Mouse (Mus musculus): ENCODE results near the gene Ina. TPM values are rescaled to one million over a fixed set of nuclear protein-coding genes. Genes with fewer than 3 reads are reported as not detected.

Ina gene
- polyA plus RNA-seq, 1 experiment from 2014 or later: 0.60 TPM

- DNase-seq (ENCODE audit: low spot score): no peak
- Histone ChIP-seq H3K4me1 (peaks cover 12% of the 10 kb centered on the region), H3K36me3 (no peaks in the 10 kb centered on the region), H3K27ac (no peak overlapping the region), H3K27me3 (ENCODE audit: insufficient read depth, poor library complexity, severe bottlenecking) (peaks cover 40% of the 10 kb centered on the region), H3K9me3 (no peaks in the 10 kb centered on the region), H3K4me3 (no peak overlapping the region)
- 78% methylated on average over 5 of the region's 5 CpGs for whole genome bisulfite sequencing
Measured at GRCm38 (mm10) chr19:47009943-47010342, 4.6 kb upstream of the Ina start.

GRCm38 (mm10) chr19:47012521-47013130 is 1.9 kb upstream of the Ina start:
- no peaks in the 10 kb centered on the region for H3K9me3 ChIP-seq
- peaks cover 20% of the 10 kb centered on the region for H3K4me1 ChIP-seq
- peaks cover 59% of the 10 kb centered on the region for H3K27me3 ChIP-seq (ENCODE audit: insufficient read depth, poor library complexity, severe bottlenecking)
- H3K4me3 ChIP-seq: no peak overlapping the region
- H3K36me3 ChIP-seq: no peaks in the 10 kb centered on the region
- H3K27ac ChIP-seq: no peak overlapping the region
- no peak for DNase-seq (ENCODE audit: low spot score)
- 79% methylated on average over 15 of the region's 15 CpGs for WGBS

GRCm38 (mm10) chr19:47013340-47014158 is 949 bp upstream of the Ina start:
- Histone ChIP-seq H3K4me3 (peak overlapping the region; percentile 57; the same call in 1 of the 2 replicates), H3K9me3 (no peaks in the 10 kb centered on the region), H3K27ac (no peak overlapping the region), H3K27me3 (ENCODE audit: insufficient read depth, poor library complexity, severe bottlenecking) (peaks cover 68% of the 10 kb centered on the region), H3K4me1 (peaks cover 20% of the 10 kb centered on the region), H3K36me3 (no peaks in the 10 kb centered on the region)
- no peak for DNase-seq (ENCODE audit: low spot score)
- WGBS: 11% methylated on average over 20 of the region's 20 CpGs

GRCm38 (mm10) chr19:47014159-47014446 is 395 bp upstream of the Ina start:
- H3K27me3 ChIP-seq (ENCODE audit: insufficient read depth, poor library complexity, severe bottlenecking): peaks cover 69% of the 10 kb centered on the region
- no peaks in the 10 kb centered on the region for H3K9me3 ChIP-seq
- under 1% methylated on average over 11 of the region's 11 CpGs for WGBS
- H3K4me3 ChIP-seq: peak overlapping the region; percentile 57
- no peak for DNase-seq (ENCODE audit: low spot score)
- no peak overlapping the region for H3K27ac ChIP-seq
- peaks cover 20% of the 10 kb centered on the region for H3K4me1 ChIP-seq
- no peaks in the 10 kb centered on the region for H3K36me3 ChIP-seq

- Histone ChIP-seq H3K27ac (no peak overlapping the region; the same call in 1 of the 2 replicates), H3K27me3 (ENCODE audit: insufficient read depth, poor library complexity, severe bottlenecking) (peaks cover 77% of the 10 kb centered on the region), H3K4me3 (peak overlapping the region; percentile 57), H3K4me1 (peaks cover 23% of the 10 kb centered on the region), H3K36me3 (no peaks in the 10 kb centered on the region), H3K9me3 (no peaks in the 10 kb centered on the region)
- 2% methylated on average over 37 of the region's 37 CpGs for WGBS
- no peak for DNase-seq (ENCODE audit: low spot score)
Measured at GRCm38 (mm10) chr19:47015396-47015795, 898 bp downstream of the Ina start.

- H3K4me1 ChIP-seq: peaks cover 23% of the 10 kb centered on the region
- WGBS: 6% methylated on average over 9 of the region's 9 CpGs
Measured at GRCm38 (mm10) chr19:47015965-47016364, 1.5 kb downstream of the Ina start.

GRCm38 (mm10) chr19:47016487-47016886 is 2.0 kb downstream of the Ina start:
- peak; percentile 92 for DNase-seq (ENCODE audit: low spot score)
- no peak overlapping the region for H3K27ac ChIP-seq
- H3K36me3 ChIP-seq: no peaks in the 10 kb centered on the region
- WGBS: 0% methylated on average over 15 of the region's 15 CpGs
- peaks cover 70% of the 10 kb centered on the region for H3K27me3 ChIP-seq (ENCODE audit: insufficient read depth, poor library complexity, severe bottlenecking)
- no peaks in the 10 kb centered on the region for H3K9me3 ChIP-seq
- peaks cover 23% of the 10 kb centered on the region for H3K4me1 ChIP-seq
- H3K4me3 ChIP-seq: no peak overlapping the region

More at GRCm38 (mm10) chr19:47015965-47016364, 1.5 kb downstream of the Ina start:
- H3K27me3 ChIP-seq (ENCODE audit: insufficient read depth, poor library complexity, severe bottlenecking): peaks cover 75% of the 10 kb centered on the region
- H3K36me3 ChIP-seq: no peaks in the 10 kb centered on the region
- no peak for DNase-seq (ENCODE audit: low spot score)
- H3K9me3 ChIP-seq: no peaks in the 10 kb centered on the region
- H3K4me3 ChIP-seq: no peak overlapping the region
- H3K27ac ChIP-seq: no peak overlapping the region

- Histone ChIP-seq H3K4me1 (peaks cover 23% of the 10 kb centered on the region), H3K9me3 (no peaks in the 10 kb centered on the region), H3K27me3 (ENCODE audit: insufficient read depth, poor library complexity, severe bottlenecking) (peaks cover 58% of the 10 kb centered on the region), H3K4me3 (no peak overlapping the region), H3K27ac (no peak overlapping the region), H3K36me3 (no peaks in the 10 kb centered on the region)
- DNase-seq (ENCODE audit: low spot score): no peak
- whole genome bisulfite sequencing: 19% methylated on average over 3 of the region's 3 CpGs
Measured at GRCm38 (mm10) chr19:47017831-47018230, 3.3 kb downstream of the Ina start.

GRCm38 (mm10) chr19:47018330-47018729 is 3.8 kb downstream of the Ina start:
- Histone ChIP-seq H3K4me3 (no peak overlapping the region), H3K36me3 (no peaks in the 10 kb centered on the region), H3K27ac (no peak overlapping the region), H3K4me1 (peaks cover 23% of the 10 kb centered on the region), H3K27me3 (ENCODE audit: insufficient read depth, poor library complexity, severe bottlenecking) (peaks cover 53% of the 10 kb centered on the region), H3K9me3 (no peaks in the 10 kb centered on the region)
- WGBS: 46% methylated on average over 2 of the region's 2 CpGs
- no peak for DNase-seq (ENCODE audit: low spot score)

GRCm38 (mm10) chr19:47019326-47019725 is 4.8 kb downstream of the Ina start:
- H3K27me3 ChIP-seq (ENCODE audit: insufficient read depth, poor library complexity, severe bottlenecking): peaks cover 43% of the 10 kb centered on the region
- H3K4me3 ChIP-seq: no peak overlapping the region
- WGBS: 26% methylated on average over 6 of the region's 6 CpGs
- H3K27ac ChIP-seq: no peak overlapping the region
- DNase-seq (ENCODE audit: low spot score): no peak
- no peaks in the 10 kb centered on the region for H3K36me3 ChIP-seq
- peaks cover 17% of the 10 kb centered on the region for H3K4me1 ChIP-seq
- H3K9me3 ChIP-seq: no peaks in the 10 kb centered on the region

GRCm38 (mm10) chr19:47022709-47023108 is 8.2 kb downstream of the Ina start:
- Histone ChIP-seq H3K4me3 (no peak overlapping the region), H3K4me1 (peaks cover 14% of the 10 kb centered on the region; the same call in 1 of the 2 replicates), H3K36me3 (no peaks in the 10 kb centered on the region), H3K9me3 (no peaks in the 10 kb centered on the region), H3K27me3 (ENCODE audit: insufficient read depth, poor library complexity, severe bottlenecking) (peaks cover 17% of the 10 kb centered on the region), H3K27ac (no peak overlapping the region)
- DNase-seq (ENCODE audit: low spot score): no peak
- 73% methylated on average over 4 of the region's 4 CpGs for whole genome bisulfite sequencing

- H3K4me3 ChIP-seq: no peak overlapping the region
- H3K27me3 ChIP-seq (ENCODE audit: insufficient read depth, poor library complexity, severe bottlenecking): peaks cover 8% of the 10 kb centered on the region
- no peaks in the 10 kb centered on the region for H3K36me3 ChIP-seq
- H3K27ac ChIP-seq: no peak overlapping the region
- 80% methylated on average over 13 of the region's 13 CpGs for WGBS
- no peak for DNase-seq (ENCODE audit: low spot score)
- H3K9me3 ChIP-seq: no peaks in the 10 kb centered on the region
- peaks cover 14% of the 10 kb centered on the region; the same call in 1 of the 2 replicates for H3K4me1 ChIP-seq
Measured at GRCm38 (mm10) chr19:47023546-47023945, 9.0 kb downstream of the Ina start.

- DNase-seq (ENCODE audit: low spot score): no peak
- Histone ChIP-seq H3K9me3 (no peaks in the 10 kb centered on the region), H3K4me3 (no peak overlapping the region), H3K27ac (no peak overlapping the region), H3K4me1 (peaks cover 11% of the 10 kb centered on the region; the same call in 1 of the 2 replicates), H3K36me3 (no peaks in the 10 kb centered on the region), H3K27me3 (ENCODE audit: insufficient read depth, poor library complexity, severe bottlenecking) (no peaks in the 10 kb centered on the region)
- 64% methylated on average over 10 of the region's 10 CpGs for WGBS
Measured at GRCm38 (mm10) chr19:47024954-47025353, 10.5 kb downstream of the Ina start.

Data from heart, embryonic 10.5 days (tissue).